ENCODE assay signal across 18 mouse cellular contexts in genomic region chr1:135237131-135237851, GRCm38 (mm10). TPM values are rescaled to one million over a fixed set of nuclear protein-coding genes. Genes with fewer than 3 reads are reported as not detected.
A peak's percentile ranks its signal among the peaks of the same experiment; 100 is the strongest.
DNase-seq lines count a peak whose midpoint lies in the region; ATAC-seq and TF ChIP-seq lines count a peak whose summit lies in the region.
"Had no signal": no experiment of that assay in that cellular context is flagged by ENCODE, and none has a peak within 500 bp of the region (broad histone marks: within the 10 kb centered on the region; RNA-seq: fewer than 3 reads in every experiment).

No protein-coding gene starts in this region.

- no peaks in the 10 kb centered on the region for H3K9me3 ChIP-seq in intestine, postnatal 0 days (ENCODE audit: control insufficient read depth)
- H3K9me3 ChIP-seq: heart, embryonic 15.5 days; neural tube, embryonic 12.5 days had no signal

- peak; percentile 72 for ATAC-seq in intestine, postnatal 0 days
- ATAC-seq: midbrain, embryonic 16.5 days had no signal

- TF ChIP-seq CTCF in gastrocnemius, adult 2 months (IDR thresholded peaks at IDR 0.05), result no peak
- no peak for TF ChIP-seq CTCF in intestine, postnatal 0 days (IDR thresholded peaks at IDR 0.05; ENCODE audit: low read depth)

- DNase-seq in gastrocnemius, adult 2 months, result peak; percentile 36
- no peak for DNase-seq in gastrocnemius, postnatal 36 days
- peak; percentile 52 for DNase-seq in adipocyte (ENCODE audit: low spot score)
- DNase-seq in kidney, postnatal 25 days, result peak; percentile 76 to 92
- no peak for DNase-seq in cerebellum, postnatal 14 days
- DNase-seq in yolk sac, embryonic 10.5 days (ENCODE audit: low spot score), result no peak
- DNase-seq in embryo, embryonic 10 days (ENCODE audit: low spot score), result no peak
- DNase-seq: cerebellum, adult 8-10 months; left cerebral cortex, postnatal 4 days; lung, adult 2 months; thymus, adult 2 months had no signal

- intact Hi-C loops in gastrocnemius, adult 2 months (cut with DNase I), result no loop called here
- intact Hi-C loops in gastrocnemius, postnatal 36 days (cut with DNase I), result no loop called here

- H3K4me3 ChIP-seq in gastrocnemius, adult 2 months, result no peak overlapping the region
- H3K4me3 ChIP-seq in intestine, postnatal 0 days (ENCODE audit: low read depth, low read length), result no peak overlapping the region
- H3K4me3 ChIP-seq: heart, embryonic 15.5 days; neural tube, embryonic 12.5 days had no signal

- 32% methylated on average over 12 of the region's 12 CpGs for WGBS in intestine, postnatal 0 days

- no peak overlapping the region for H3K27ac ChIP-seq in gastrocnemius, adult 2 months
- peak overlapping the region; percentile 82 for H3K27ac ChIP-seq in intestine, postnatal 0 days (ENCODE audit: low read depth, low read length)
- H3K27ac ChIP-seq: heart, embryonic 15.5 days; hindbrain, embryonic 14.5 days; neural tube, embryonic 12.5 days had no signal

- H3K9ac ChIP-seq in intestine, postnatal 0 days (ENCODE audit: low read depth, low read length), result no peak overlapping the region
- H3K9ac ChIP-seq: heart, embryonic 15.5 days; hindbrain, embryonic 14.5 days; neural tube, embryonic 12.5 days had no signal

- H3K36me3 ChIP-seq in intestine, postnatal 0 days (ENCODE audit: control insufficient read depth, insufficient read depth), result no peaks in the 10 kb centered on the region
- H3K36me3 ChIP-seq: heart, embryonic 15.5 days; neural tube, embryonic 12.5 days had no signal

- no peak overlapping the region; the same call in 1 of the 2 replicates for H3K4me2 ChIP-seq in intestine, postnatal 0 days (replicated peaks; ENCODE audit: low read depth)
- H3K4me2 ChIP-seq: heart, embryonic 15.5 days; hindbrain, embryonic 14.5 days; neural tube, embryonic 12.5 days had no signal

- no peaks in the 10 kb centered on the region for H3K27me3 ChIP-seq in intestine, postnatal 0 days (replicated peaks; ENCODE audit: control insufficient read depth, insufficient read depth, low read length)
- H3K27me3 ChIP-seq: neural tube, embryonic 12.5 days had no signal

- H3K4me1 ChIP-seq in intestine, postnatal 0 days (replicated peaks; ENCODE audit: control insufficient read depth, insufficient read depth, low read length), result 0 out of 2 replicates have a peak, but pooled peaks cover 4% of the 10 kb centered on the region
- H3K4me1 ChIP-seq: heart, embryonic 15.5 days; neural tube, embryonic 12.5 days had no signal

RNA-seq across cellular contexts. Expression of gene Elf3, which starts 21.1 kb away (rescaled TPM):
- under 1 TPM; 0.22 to 0.28 TPM for total RNA-seq in gastrocnemius, adult 2 months (2021)
- total RNA-seq in gastrocnemius, postnatal 36 days (2021), result not detected
- 159 and 164 TPM in 2 replicates for polyA plus RNA-seq in intestine, postnatal 0 days (2015; fragmentation: Nextera tagmentation; extraction: Ambion mirVana)
- total RNA-seq: granulocyte monocyte progenitor cell, adult 5-6 weeks; layer of hippocampus, postnatal 10 days had no signal

RNA-seq across cellular contexts. Expression of gene Rnpep, which starts 46.6 kb away (rescaled TPM):
- total RNA-seq in gastrocnemius, adult 2 months (2021), result 10 to 100 TPM; 11.9 to 15.8 TPM
- total RNA-seq in gastrocnemius, postnatal 36 days (2021), result 10 to 100 TPM; 11.1 to 11.3 TPM
- 136 and 141 TPM in 2 replicates for polyA plus RNA-seq in intestine, postnatal 0 days (2015; fragmentation: Nextera tagmentation; extraction: Ambion mirVana)

Comparison
In these comparisons a context has a peak if more than half of its experiments do, and no peak if none do; other contexts are left out.
1. DNase-seq: peak in gastrocnemius, adult 2 months (single experiment), adipocyte (single experiment) and kidney, postnatal 25 days (2 of 2); none in gastrocnemius, postnatal 36 days (0 of 2), cerebellum, postnatal 14 days (0 of 2), yolk sac, embryonic 10.5 days (single experiment) and embryo, embryonic 10 days (single experiment).